Mouse (Mus musculus): Measurements from ENCODE around the gene Dtx2. TPM values are rescaled to one million over a fixed set of nuclear protein-coding genes. Genes with fewer than 3 reads are reported as not detected.

Dtx2 gene
- polyA plus RNA-seq (2014; fragmentation: Illumina TruSeq; extraction: RNeasy Lipid Tissue Mini Kit (QIAGEN cat#74804); ENCODE audit: low read depth, low replicate concordance) = 29.3 TPM

DNA sequence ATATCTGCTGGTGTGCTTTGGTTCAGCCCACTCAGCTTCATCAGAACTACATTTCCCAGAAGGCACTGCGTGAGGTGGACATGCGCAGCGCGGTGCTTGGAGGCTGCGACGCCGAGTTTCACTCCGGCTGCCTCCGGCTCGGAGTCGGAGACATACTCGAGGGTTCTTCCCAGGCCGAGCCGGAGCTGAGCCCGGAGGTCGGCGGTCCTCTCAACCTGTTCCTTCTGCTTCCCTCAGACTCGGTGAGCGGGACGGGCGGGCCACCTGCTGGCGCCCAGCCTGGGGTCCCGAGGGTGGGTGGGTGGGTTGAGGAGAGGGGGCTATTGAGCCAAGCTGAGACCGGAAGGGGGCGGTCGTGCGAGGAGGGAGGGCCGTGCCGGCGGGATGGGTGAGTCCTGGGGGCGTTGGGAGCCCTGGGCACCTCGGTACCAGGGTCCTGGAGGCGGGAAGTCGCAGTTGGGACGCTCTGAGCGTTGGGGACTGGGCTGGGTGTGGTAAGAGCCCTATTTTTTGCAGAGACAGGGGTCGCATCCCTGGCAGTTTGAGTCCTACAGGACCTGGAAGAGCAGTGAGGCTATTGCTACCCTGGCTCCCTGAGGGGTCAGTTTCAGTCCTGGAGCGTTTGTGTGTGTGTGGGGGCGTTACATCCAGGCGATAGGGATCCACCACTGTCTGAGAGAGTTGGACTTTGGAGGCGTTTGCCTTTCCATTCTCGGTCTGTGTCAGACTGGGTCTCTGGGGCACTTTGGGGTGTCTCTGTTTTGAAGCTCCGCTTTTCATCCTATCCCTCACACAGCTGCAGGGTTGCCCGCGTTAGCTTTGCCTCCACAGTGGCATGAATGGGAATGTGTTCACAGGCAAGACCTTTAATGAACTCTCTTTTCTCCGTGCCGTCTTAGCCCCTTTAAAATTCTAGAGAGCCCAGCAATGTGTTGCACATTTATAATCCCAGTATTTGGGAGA lies at the start of gene Dtx2:
Dtx2 (plus strand) TSS at position 76 of the 963 bp plus-strand sequence.

DNA sequence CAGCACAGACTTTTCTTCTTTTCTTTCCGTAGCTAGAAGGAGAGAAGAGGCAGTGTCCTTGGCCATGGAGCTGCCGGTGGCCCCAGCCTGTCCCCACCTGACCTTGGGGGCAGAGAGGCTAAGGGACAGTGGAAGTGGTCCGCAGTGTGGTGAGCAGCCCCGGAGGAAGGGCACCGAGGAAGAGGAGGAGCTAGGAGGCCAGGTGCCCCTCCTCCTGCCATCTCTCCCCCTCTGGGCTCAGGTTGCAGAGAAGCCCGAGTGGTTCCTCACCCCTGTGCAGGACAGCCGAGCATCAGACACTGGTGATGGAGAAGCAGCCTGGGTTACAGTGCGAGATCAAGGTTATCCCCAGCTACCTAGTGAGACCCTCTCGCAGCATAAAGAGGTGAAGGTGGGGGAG lies 20.2 kb upstream of the Dtx2 start, which contains the start of gene Ssc4d:
Ssc4d (minus strand) TSS at position 167 of the 400 bp plus-strand sequence.

DNA sequence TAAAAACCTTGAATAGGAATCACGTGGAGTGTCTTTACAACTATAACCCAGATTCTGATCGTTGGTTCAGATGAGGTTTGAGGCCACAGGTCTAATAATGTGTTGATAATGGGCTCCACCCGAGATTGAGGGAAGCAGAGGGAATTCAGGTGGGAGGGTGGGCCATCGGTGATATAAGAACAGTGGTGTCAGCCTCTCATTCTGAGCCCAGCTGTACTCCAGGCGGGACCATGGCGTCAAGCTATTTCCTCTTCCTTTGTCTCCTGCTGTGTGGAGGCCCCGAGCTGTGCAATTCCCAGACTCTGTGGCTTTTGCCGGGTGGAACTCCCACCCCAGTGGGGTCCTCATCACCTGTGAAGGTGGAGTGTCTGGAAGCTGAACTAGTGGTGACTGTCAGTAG lies 14.7 kb upstream of the Dtx2 start, which contains the start of gene Zp3:
Zp3 (plus strand) TSS at position 196 of the 400 bp plus-strand sequence.

DNA sequence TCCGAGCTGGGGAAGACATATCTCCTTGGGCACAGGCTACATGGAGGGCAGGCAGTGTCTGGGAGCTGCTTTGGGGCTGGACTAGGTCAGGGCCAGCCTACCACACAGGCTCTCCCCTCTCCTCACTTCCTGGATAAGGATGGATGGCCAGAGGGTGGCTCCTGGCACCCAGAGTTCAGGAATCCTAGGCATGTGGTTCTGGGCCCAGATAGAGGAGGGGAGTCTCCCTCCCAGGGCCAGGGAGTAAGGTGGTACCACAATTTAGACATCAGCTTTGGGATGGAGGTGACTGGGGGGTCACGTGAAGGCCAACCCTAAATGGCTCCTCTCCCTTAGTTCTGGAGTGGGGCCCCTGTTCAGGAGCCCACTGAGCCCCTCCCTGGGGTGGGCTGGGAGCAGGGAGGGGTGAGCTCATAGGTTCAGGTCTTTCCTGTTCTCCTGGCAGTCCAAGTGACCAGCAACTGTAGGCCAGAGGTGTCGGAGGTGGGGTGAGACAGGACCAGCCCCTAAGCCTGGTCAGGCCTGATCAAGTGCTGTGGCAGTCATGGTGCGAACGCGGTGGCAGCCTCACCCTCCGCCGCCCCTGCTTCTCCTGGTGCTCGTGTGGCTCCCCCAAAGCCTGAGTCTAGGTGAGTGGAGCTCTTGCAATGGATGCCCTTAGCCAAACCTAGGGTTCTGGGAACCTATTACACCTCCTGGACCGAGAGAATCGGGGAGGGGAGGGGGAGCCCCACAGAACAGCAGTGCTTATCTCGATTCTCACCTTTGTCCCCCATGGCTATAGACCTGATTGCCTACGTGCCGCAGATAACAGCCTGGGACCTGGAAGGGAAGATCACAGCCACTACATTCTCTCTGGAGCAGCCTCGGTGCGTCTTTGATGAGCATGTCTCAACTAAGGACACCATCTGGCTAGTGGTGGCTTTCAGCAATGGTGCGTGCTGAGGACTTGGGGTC lies 43.9 kb downstream of the Dtx2 start, which contains the start of gene Upk3b:
Upk3b (plus strand) TSS at position 239 of the 957 bp plus-strand sequence.

DNA sequence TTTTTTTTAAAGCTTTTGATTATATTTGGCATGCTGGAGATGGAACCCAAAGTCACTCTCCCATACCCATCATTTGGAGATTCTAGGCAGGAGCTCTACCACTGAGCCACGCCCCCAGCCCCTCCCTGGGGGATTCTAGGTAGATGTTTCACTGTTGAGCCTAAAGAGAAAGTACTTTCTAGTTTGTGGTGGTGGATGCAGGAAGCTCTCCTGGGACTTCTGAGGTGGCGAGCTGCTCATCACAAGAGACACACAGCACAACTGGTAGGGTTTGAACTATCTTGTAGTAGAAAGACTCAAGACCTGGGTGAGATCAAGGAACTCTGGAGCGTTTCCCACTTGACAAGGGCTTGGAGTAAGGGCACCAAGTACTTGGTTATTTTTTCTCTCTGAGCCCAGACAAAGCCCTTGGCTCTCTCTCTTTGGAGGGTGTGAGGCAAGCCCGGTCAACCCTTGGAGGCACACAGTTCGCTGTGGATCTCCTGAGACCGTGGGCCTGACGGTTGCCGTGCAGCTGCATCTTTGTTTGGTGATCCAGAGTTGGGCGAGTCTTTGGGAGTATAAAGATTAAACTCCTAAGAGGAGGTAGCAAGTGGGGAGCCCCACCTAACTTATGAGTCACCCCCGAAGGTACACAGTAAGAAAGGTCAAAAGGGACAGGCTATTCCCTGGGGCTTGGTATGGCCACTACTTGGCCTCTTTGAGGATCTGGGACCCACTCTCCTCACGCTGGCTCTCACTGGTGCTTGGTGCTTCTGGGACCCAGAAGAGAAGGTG lies 59.9 kb downstream of the Dtx2 start, which contains the start of gene Upk3bl:
Upk3bl (plus strand) TSS at position 192 of the 777 bp plus-strand sequence.

Other genes starting within 250 kb of the Dtx2 start
- gene Styxl1, start 216.4 kb upstream of the Dtx2 start, polyA plus RNA-seq (2014; fragmentation: Illumina TruSeq; extraction: RNeasy Lipid Tissue Mini Kit (QIAGEN cat#74804); ENCODE audit: low read depth, low replicate concordance) = 3.8 TPM
- 245 TPM for gene Mdh2, start 216.3 kb upstream of the Dtx2 start, polyA plus RNA-seq (2014; fragmentation: Illumina TruSeq; extraction: RNeasy Lipid Tissue Mini Kit (QIAGEN cat#74804); ENCODE audit: low read depth, low replicate concordance)
- not detected for gene Srrm3, start 187.9 kb upstream of the Dtx2 start, polyA plus RNA-seq (2014; fragmentation: Illumina TruSeq; extraction: RNeasy Lipid Tissue Mini Kit (QIAGEN cat#74804); ENCODE audit: low read depth, low replicate concordance)
- gene Hspb1, start 106.9 kb upstream of the Dtx2 start, polyA plus RNA-seq (2014; fragmentation: Illumina TruSeq; extraction: RNeasy Lipid Tissue Mini Kit (QIAGEN cat#74804); ENCODE audit: low read depth, low replicate concordance) = 85.0 TPM
- 136 TPM for gene Ywhag, start 60.2 kb upstream of the Dtx2 start, polyA plus RNA-seq (2014; fragmentation: Illumina TruSeq; extraction: RNeasy Lipid Tissue Mini Kit (QIAGEN cat#74804); ENCODE audit: low read depth, low replicate concordance)
- gene Ssc4d, start 20.3 kb upstream of the Dtx2 start, polyA plus RNA-seq (2014; fragmentation: Illumina TruSeq; extraction: RNeasy Lipid Tissue Mini Kit (QIAGEN cat#74804); ENCODE audit: low read depth, low replicate concordance) = 7.0 TPM
- not detected for gene Zp3, start 14.7 kb upstream of the Dtx2 start, polyA plus RNA-seq (2014; fragmentation: Illumina TruSeq; extraction: RNeasy Lipid Tissue Mini Kit (QIAGEN cat#74804); ENCODE audit: low read depth, low replicate concordance)
- gene Upk3b, start 43.7 kb downstream of the Dtx2 start, polyA plus RNA-seq (2014; fragmentation: Illumina TruSeq; extraction: RNeasy Lipid Tissue Mini Kit (QIAGEN cat#74804); ENCODE audit: low read depth, low replicate concordance) = 35.5 TPM
- gene Upk3bl, start 59.7 kb downstream of the Dtx2 start, polyA plus RNA-seq (2014; fragmentation: Illumina TruSeq; extraction: RNeasy Lipid Tissue Mini Kit (QIAGEN cat#74804); ENCODE audit: low read depth, low replicate concordance) = not detected
- gene Rasa4, start 89.1 kb downstream of the Dtx2 start, polyA plus RNA-seq (2014; fragmentation: Illumina TruSeq; extraction: RNeasy Lipid Tissue Mini Kit (QIAGEN cat#74804); ENCODE audit: low read depth, low replicate concordance) = 12.6 TPM
- 89.6 TPM for gene Polr2j, start 121.8 kb downstream of the Dtx2 start, polyA plus RNA-seq (2014; fragmentation: Illumina TruSeq; extraction: RNeasy Lipid Tissue Mini Kit (QIAGEN cat#74804); ENCODE audit: low read depth, low replicate concordance)
- 15.6 TPM for gene Lrwd1, start 141.3 kb downstream of the Dtx2 start, polyA plus RNA-seq (2014; fragmentation: Illumina TruSeq; extraction: RNeasy Lipid Tissue Mini Kit (QIAGEN cat#74804); ENCODE audit: low read depth, low replicate concordance)
- 6.9 TPM for gene Alkbh4, start 141.3 kb downstream of the Dtx2 start, polyA plus RNA-seq (2014; fragmentation: Illumina TruSeq; extraction: RNeasy Lipid Tissue Mini Kit (QIAGEN cat#74804); ENCODE audit: low read depth, low replicate concordance)
- 5.1 TPM for gene Orai2, start 175.9 kb downstream of the Dtx2 start, polyA plus RNA-seq (2014; fragmentation: Illumina TruSeq; extraction: RNeasy Lipid Tissue Mini Kit (QIAGEN cat#74804); ENCODE audit: low read depth, low replicate concordance)
- 25.3 TPM for gene Prkrip1, start 204.2 kb downstream of the Dtx2 start, polyA plus RNA-seq (2014; fragmentation: Illumina TruSeq; extraction: RNeasy Lipid Tissue Mini Kit (QIAGEN cat#74804); ENCODE audit: low read depth, low replicate concordance)